In genomic region chr2:32539452-32539981, GRCm38 (mm10) we compare ENCODE assay signal across 10 mouse cellular contexts. TPM values are rescaled to one million over a fixed set of nuclear protein-coding genes. Genes with fewer than 3 reads are reported as not detected.
DNase-seq lines count a peak whose midpoint lies in the region; ATAC-seq and TF ChIP-seq lines count a peak whose summit lies in the region.
"Had no signal": no experiment of that assay in that cellular context is flagged by ENCODE, and none has a peak within 500 bp of the region (broad histone marks: within the 10 kb centered on the region; RNA-seq: fewer than 3 reads in every experiment).

No protein-coding gene starts in this region.

- 71% methylated on average over 14 of the region's 14 CpGs for WGBS in embryonic facial prominence, embryonic 13.5 days
- WGBS in limb, embryonic 15.5 days = 70% methylated on average over 14 of the region's 14 CpGs

- peak overlapping the region; percentile 9; the same call in 1 of the 2 replicates for H3K4me3 ChIP-seq in layer of hippocampus, adult 2 months
- no peak overlapping the region for H3K4me3 ChIP-seq in embryonic facial prominence, embryonic 13.5 days
- no peak overlapping the region for H3K4me3 ChIP-seq in limb, embryonic 15.5 days

- no peak for TF ChIP-seq CTCF in layer of hippocampus, adult 2 months (conservative IDR thresholded peaks at IDR 0.05)

- no peak overlapping the region for H3K9ac ChIP-seq in embryonic facial prominence, embryonic 13.5 days
- H3K9ac ChIP-seq in limb, embryonic 15.5 days = no peak overlapping the region

- no peaks in the 10 kb centered on the region for H3K27me3 ChIP-seq in embryonic facial prominence, embryonic 13.5 days
- H3K27me3 ChIP-seq in limb, embryonic 15.5 days = no peaks in the 10 kb centered on the region

- H3K9me3 ChIP-seq in embryonic facial prominence, embryonic 13.5 days = no peaks in the 10 kb centered on the region
- no peaks in the 10 kb centered on the region for H3K9me3 ChIP-seq in limb, embryonic 15.5 days

- peak; percentile 48 for DNase-seq in adrenal gland, postnatal 14 days
- no peak for DNase-seq in adrenal gland, postnatal 25 days
- no peak for DNase-seq in layer of hippocampus, adult 2 months (ENCODE audit: low spot score in 2 of 2)
- DNase-seq in layer of hippocampus, adult 11-12 months (ENCODE audit: low spot score) = no peak
- DNase-seq in spleen, adult 12 weeks (ENCODE audit: low spot score) = no peak
- DNase-seq in cerebellum, postnatal 14 days = no peak
- DNase-seq: lung, postnatal 36 days had no signal

- peak overlapping the region; percentile 90 for H3K4me2 ChIP-seq in embryonic facial prominence, embryonic 13.5 days
- peak overlapping the region; percentile 12 for H3K4me2 ChIP-seq in limb, embryonic 15.5 days

- ATAC-seq in embryonic facial prominence, embryonic 13.5 days (ENCODE audit: insufficient number of reproducible peaks, insufficient read depth, low FRiP score, low TSS enrichment, low read depth) = no peak
- ATAC-seq in limb, embryonic 15.5 days (ENCODE audit: insufficient number of reproducible peaks, low FRiP score, low TSS enrichment, low read depth) = no peak

- peaks cover 4% of the 10 kb centered on the region; the same call in 1 of the 2 replicates for H3K36me3 ChIP-seq in embryonic facial prominence, embryonic 13.5 days
- H3K36me3 ChIP-seq in limb, embryonic 15.5 days = no peaks in the 10 kb centered on the region

- H3K27ac ChIP-seq in layer of hippocampus, adult 2 months = peak overlapping the region; percentile 93
- H3K27ac ChIP-seq in embryonic facial prominence, embryonic 13.5 days = peak overlapping the region; percentile 39
- peak overlapping the region; percentile 99 for H3K27ac ChIP-seq in limb, embryonic 15.5 days

- peaks cover 63% of the 10 kb centered on the region for H3K4me1 ChIP-seq in embryonic facial prominence, embryonic 13.5 days
- H3K4me1 ChIP-seq in limb, embryonic 15.5 days = peaks cover 72% of the 10 kb centered on the region

RNA-seq across cellular contexts. Expression of gene Fam102a, which starts 4.4 kb away (rescaled TPM):
- 25.6 and 28.7 TPM in 2 replicates for total RNA-seq in adrenal gland, postnatal 14 days (2021)
- total RNA-seq in adrenal gland, postnatal 25 days (2021) = 32.3 and 35.5 TPM in 2 replicates
- total RNA-seq in layer of hippocampus, adult 2 months (2021) = 10 to 100 TPM; 77.1 TPM
- 12.3 and 15.5 TPM in 2 replicates for polyA plus RNA-seq in embryonic facial prominence, embryonic 13.5 days (2015; fragmentation: Nextera tagmentation; extraction: Ambion mirVana)
- 14.7 and 17.3 TPM in 2 replicates for polyA plus RNA-seq in limb, embryonic 15.5 days (2015; fragmentation: Nextera tagmentation; extraction: Ambion mirVana)

RNA-seq across cellular contexts. Expression of gene Dpm2, which starts 31.1 kb away (rescaled TPM):
- 47.8 and 61.8 TPM in 2 replicates for total RNA-seq in adrenal gland, postnatal 14 days (2021)
- 63.7 and 66.8 TPM in 2 replicates for total RNA-seq in adrenal gland, postnatal 25 days (2021)
- 10 to 100 TPM; 77.6 to 84.0 TPM for total RNA-seq in layer of hippocampus, adult 2 months (2021)
- 112 and 116 TPM in 2 replicates for polyA plus RNA-seq in embryonic facial prominence, embryonic 13.5 days (2015; fragmentation: Nextera tagmentation; extraction: Ambion mirVana)
- 114 and 117 TPM in 2 replicates for polyA plus RNA-seq in limb, embryonic 15.5 days (2015; fragmentation: Nextera tagmentation; extraction: Ambion mirVana)

RNA-seq across cellular contexts. Expression of gene Pip5kl1, which starts 35.1 kb away (rescaled TPM):
- total RNA-seq in adrenal gland, postnatal 14 days (2021) = 0.23 TPM in 1 of 2 replicates, not detected in the other
- total RNA-seq in adrenal gland, postnatal 25 days (2021) = not detected in 2 replicates
- total RNA-seq in layer of hippocampus, adult 2 months (2021) = 1 to 10 TPM; 4.4 to 5.0 TPM
- 0.92 and 1.1 TPM in 2 replicates for polyA plus RNA-seq in embryonic facial prominence, embryonic 13.5 days (2015; fragmentation: Nextera tagmentation; extraction: Ambion mirVana)
- 0.12 and 0.82 TPM in 2 replicates for polyA plus RNA-seq in limb, embryonic 15.5 days (2015; fragmentation: Nextera tagmentation; extraction: Ambion mirVana)
- total RNA-seq: gastrocnemius, adult 8-10 months had no signal

RNA-seq across cellular contexts. Expression of gene 9430097D07Rik, which starts 36.0 kb away (rescaled TPM):
- not detected in 2 replicates for total RNA-seq in adrenal gland, postnatal 14 days (2021)
- total RNA-seq in adrenal gland, postnatal 25 days (2021) = not detected in 2 replicates
- total RNA-seq in layer of hippocampus, adult 2 months (2021) = under 1 TPM in 1 of 2 experiments, not detected in 1; 0.71 TPM
- 0.18 TPM in 1 of 2 replicates, not detected in the other for polyA plus RNA-seq in embryonic facial prominence, embryonic 13.5 days (2015; fragmentation: Nextera tagmentation; extraction: Ambion mirVana)
- polyA plus RNA-seq in limb, embryonic 15.5 days (2015; fragmentation: Nextera tagmentation; extraction: Ambion mirVana) = not detected in 2 replicates
- total RNA-seq: gastrocnemius, adult 8-10 months had no signal

RNA-seq across cellular contexts. Expression of gene St6galnac4, which starts 47.4 kb away (rescaled TPM):
- total RNA-seq in adrenal gland, postnatal 14 days (2021) = 12.0 and 13.5 TPM in 2 replicates
- total RNA-seq in adrenal gland, postnatal 25 days (2021) = 8.8 and 9.4 TPM in 2 replicates
- total RNA-seq in layer of hippocampus, adult 2 months (2021) = 10 to 100 TPM; 36.4 to 40.0 TPM
- 33.1 and 34.7 TPM in 2 replicates for polyA plus RNA-seq in embryonic facial prominence, embryonic 13.5 days (2015; fragmentation: Nextera tagmentation; extraction: Ambion mirVana)
- polyA plus RNA-seq in limb, embryonic 15.5 days (2015; fragmentation: Nextera tagmentation; extraction: Ambion mirVana) = 33.8 and 44.2 TPM in 2 replicates

Comparison
In these comparisons a context has a peak if more than half of its experiments do, and no peak if none do; other contexts are left out.
1. H3K27ac ChIP-seq: peak in every context shown above with its lines; median percentile 99 in limb, embryonic 15.5 days; 93 in layer of hippocampus, adult 2 months; 39 in embryonic facial prominence, embryonic 13.5 days.